Mouse (Mus musculus) hindbrain, embryonic 16.5 days (tissue): ENCODE measurements around the gene Sipa1l1. TPM values are rescaled to one million over a fixed set of nuclear protein-coding genes. Genes with fewer than 3 reads are reported as not detected.

ENCODE experiments used
- ATAC-seq: fragments of 200-750 bp; cut with Nextera tagmentation; 2 replicates; pipeline ENCODE4 v1.8.0; 2017; ENCODE audit warnings: moderate TSS enrichment, moderate library complexity
- H3K27ac ChIP-seq: fragments of 300-500 bp; sonication (generic); 2 replicates; pipeline ENCODE4 v1.5.1; 2014; ENCODE audit warnings: low read depth, mild to moderate bottlenecking, control low read depth, low read length, moderate library complexity
- H3K27me3 ChIP-seq: fragments of 300-500 bp; sonication (generic); replicated peaks from 2 replicates; pipeline ENCODE4 v1.6.1; 2014; ENCODE audit warnings: low read length; ENCODE audit not compliant: control insufficient read depth, insufficient read depth
- H3K36me3 ChIP-seq: fragments of 300-500 bp; sonication (generic); 2 replicates; pipeline ENCODE4 v1.6.1; 2014; ENCODE audit warnings: mild to moderate bottlenecking, low read length, moderate library complexity, mixed read lengths; ENCODE audit not compliant: control insufficient read depth, insufficient read depth
- H3K4me1 ChIP-seq: fragments of 300-500 bp; sonication (generic); 2 replicates; pipeline ENCODE4 v1.6.1; 2014; ENCODE audit warnings: low read depth, low read length; ENCODE audit not compliant: control insufficient read depth, insufficient read depth
- H3K4me2 ChIP-seq: fragments of 300-500 bp; sonication (generic); 2 replicates; pipeline ENCODE4 v1.6.1; 2014; ENCODE audit warnings: mild to moderate bottlenecking, low read length, control low read depth, moderate library complexity
- H3K4me3 ChIP-seq: fragments of 300-500 bp; sonication (generic); 2 replicates; pipeline ENCODE4 v1.5.1; 2014; ENCODE audit warnings: mild to moderate bottlenecking, low read length, control low read depth, moderate library complexity
- H3K9ac ChIP-seq: fragments of 300-500 bp; sonication (generic); 2 replicates; pipeline ENCODE4 v1.6.1; 2014; ENCODE audit warnings: low read depth, mild to moderate bottlenecking, control low read depth, low read length, moderate library complexity
- H3K9me3 ChIP-seq: fragments of 300-500 bp; sonication (generic); 2 replicates; pipeline ENCODE4 v1.6.1; 2014; ENCODE audit warnings: mild to moderate bottlenecking, low read length, moderate library complexity; ENCODE audit not compliant: control insufficient read depth
- WGBS: fragments of 180-500 bp; shearing (Covaris S2); extraction: QIAGEN DNeasy Blood & Tissue Kit; methylation state at CpG from one replicate; pipeline ENCODE4 v1.1.7; 2014; 5-methylcytosine and 5-hydroxymethylcytosine counted together
- polyA plus RNA-seq: library from polyadenylated mRNA; unstranded; fragments of >200 nt; fragmentation: Nextera tagmentation; extraction: Ambion mirVana; gene quantifications from 2 replicates; pipeline ENCODE4 v1.2.1, GENCODE M21; 2015

Sipa1l1 gene
- polyA plus RNA-seq, 1 experiment from 2014 or later: 11.2 TPM

DNA sequence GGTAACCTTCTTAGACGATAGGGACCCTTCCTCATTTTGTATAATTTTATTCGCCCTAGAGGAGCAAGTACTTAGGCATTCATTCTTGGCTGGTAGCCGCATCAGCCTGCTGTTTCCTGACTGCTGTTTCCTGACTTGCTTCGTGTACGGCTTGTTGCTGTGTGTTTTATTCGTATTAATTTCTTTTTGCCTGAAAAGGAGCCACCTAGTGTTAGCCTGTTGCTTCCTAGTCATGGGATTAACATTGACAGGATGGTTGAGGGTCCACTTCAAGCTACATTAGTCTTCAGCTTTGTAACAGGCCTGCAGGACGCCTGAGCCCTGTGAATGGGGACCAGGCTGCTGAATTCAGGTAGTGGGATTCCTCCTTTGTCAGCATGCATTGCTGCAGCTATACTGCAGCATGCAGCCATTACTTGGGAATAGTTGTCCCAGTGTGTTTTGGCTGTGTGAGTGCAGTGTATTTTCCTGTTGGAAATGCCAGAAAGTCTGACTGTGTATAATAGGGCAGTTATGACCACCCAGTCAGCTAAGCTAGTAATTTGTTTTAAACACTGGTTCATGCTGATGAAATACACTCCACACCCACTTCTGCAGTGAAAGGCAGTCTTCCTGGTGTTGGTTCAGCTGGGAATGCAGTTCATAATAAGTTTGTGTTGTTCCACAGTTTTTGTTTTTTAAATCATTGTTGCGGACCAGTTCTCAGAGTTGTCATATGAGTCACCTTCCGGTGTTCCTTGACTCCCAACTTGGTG is 19.4 kb downstream of the Sipa1l1 start:
- H3K27ac ChIP-seq: no peak overlapping the region; the same call in 1 of the 2 replicates
- no peaks in the 10 kb centered on the region for H3K36me3 ChIP-seq
- H3K4me3 ChIP-seq: no peak overlapping the region
- peaks cover 3% of the 10 kb centered on the region; the same call in 1 of the 2 replicates for H3K4me1 ChIP-seq
- ATAC-seq: no peak
- no peak overlapping the region for H3K4me2 ChIP-seq
- no peak overlapping the region for H3K9ac ChIP-seq
- WGBS: 57% methylated on average over 9 of the region's 9 CpGs
- H3K9me3 ChIP-seq: no peaks in the 10 kb centered on the region
- no peaks in the 10 kb centered on the region; the same call in 1 of the 2 replicates for H3K27me3 ChIP-seq

DNA sequence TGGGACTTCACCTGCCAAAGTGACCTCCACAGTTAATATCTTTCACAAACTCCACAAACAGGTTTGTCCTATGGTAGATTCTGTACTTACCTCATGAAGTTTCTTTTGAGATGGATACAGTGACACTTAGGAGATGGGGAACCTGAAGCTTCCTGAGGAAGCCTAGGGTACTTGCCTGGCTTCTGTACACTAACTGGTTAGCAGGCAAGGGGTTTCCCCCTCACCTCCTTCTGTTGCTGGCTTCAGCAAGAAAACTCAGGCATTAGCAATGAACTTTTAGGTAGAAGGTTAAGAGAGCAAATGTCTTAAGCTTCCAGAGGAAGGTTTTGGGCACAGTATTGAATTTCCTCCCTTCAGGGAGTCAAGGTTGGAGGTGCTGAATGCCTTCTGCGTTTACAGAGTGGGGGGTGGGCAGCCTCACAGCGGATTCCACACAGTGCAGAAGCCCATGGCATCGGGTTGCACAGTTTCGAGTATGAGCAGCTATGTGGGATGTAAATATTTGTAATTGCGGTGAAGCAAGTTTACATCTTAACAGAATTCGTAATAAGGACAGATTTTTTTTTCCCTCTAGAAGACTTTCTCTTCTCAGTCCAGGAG is 20.1 kb downstream of the Sipa1l1 start:
- Histone ChIP-seq H3K9me3 (no peaks in the 10 kb centered on the region), H3K4me3 (no peak overlapping the region), H3K27ac (no peak overlapping the region), H3K27me3 (no peaks in the 10 kb centered on the region; the same call in 1 of the 2 replicates), H3K4me1 (peaks cover 3% of the 10 kb centered on the region; the same call in 1 of the 2 replicates), H3K4me2 (no peak overlapping the region), H3K36me3 (no peaks in the 10 kb centered on the region), H3K9ac (no peak overlapping the region)
- 52% methylated on average over 6 of the region's 6 CpGs for WGBS
- ATAC-seq: no peak

DNA sequence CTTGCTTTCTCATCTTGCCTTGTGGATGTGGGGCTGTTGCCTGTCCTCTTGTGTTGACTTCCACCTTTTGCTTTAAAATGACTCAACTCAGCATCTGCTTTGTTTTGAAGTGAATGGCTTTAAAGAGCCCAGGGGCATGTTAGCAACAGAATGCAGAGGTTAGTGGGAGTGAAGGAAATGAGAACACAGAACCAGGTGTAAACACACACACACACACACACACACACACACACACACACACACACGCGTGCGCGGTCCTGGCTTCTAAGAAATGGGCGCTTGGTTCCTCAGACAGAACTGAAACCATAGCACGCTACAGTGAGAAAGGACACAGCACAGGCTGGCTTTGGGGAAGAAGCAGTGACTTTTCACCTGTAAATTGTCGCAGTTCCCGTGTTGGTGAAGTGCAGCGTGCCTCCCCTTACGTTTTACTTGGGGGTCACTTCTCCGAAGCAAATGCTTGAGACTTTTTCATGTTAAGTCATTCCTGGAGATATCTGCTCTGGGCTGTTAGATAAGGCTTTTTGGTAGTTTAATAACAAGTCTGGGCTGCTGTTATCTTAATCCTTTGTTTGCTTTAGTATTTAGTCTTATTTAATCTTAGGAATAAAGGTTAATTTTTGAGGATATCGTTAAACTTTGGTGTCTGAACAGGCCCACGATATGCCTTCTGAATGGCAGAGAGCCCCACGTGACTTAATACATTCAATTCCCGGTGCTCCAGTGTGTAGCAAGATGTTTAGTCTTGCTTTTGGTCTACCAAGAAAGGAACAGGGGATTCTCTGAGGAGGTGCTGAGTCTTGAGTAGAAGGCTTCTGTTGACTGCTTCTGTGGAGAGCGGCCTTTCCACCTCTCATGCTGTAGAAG is 20.8 kb downstream of the Sipa1l1 start:
- no peak for ATAC-seq
- Histone ChIP-seq H3K36me3 (no peaks in the 10 kb centered on the region), H3K4me3 (no peak overlapping the region), H3K4me1 (peaks cover 3% of the 10 kb centered on the region; the same call in 1 of the 2 replicates), H3K27me3 (no peaks in the 10 kb centered on the region; the same call in 1 of the 2 replicates), H3K4me2 (no peak overlapping the region), H3K27ac (no peak overlapping the region), H3K9ac (no peak overlapping the region), H3K9me3 (no peaks in the 10 kb centered on the region)
- 89% methylated on average over 16 of the region's 16 CpGs for WGBS

DNA sequence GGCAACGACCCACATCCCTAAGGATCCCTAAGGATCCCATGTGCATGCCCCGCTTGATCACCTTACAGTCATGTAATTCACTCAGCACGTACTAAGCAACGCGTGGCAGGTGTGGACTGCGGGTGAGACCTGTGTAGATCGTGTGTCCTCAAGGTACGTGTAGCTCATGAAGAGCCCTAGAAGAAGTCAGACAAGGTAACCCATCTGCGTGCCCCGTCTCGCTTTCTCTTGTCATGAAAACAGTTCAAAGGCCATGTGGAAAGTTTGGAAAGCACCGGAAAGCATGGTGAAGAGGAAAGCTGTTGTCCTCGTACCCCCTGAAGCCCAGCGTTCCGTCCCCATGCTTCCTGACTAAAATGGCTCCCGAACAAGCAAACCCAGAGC is 21.5 kb downstream of the Sipa1l1 start:
- no peak for ATAC-seq
- WGBS: 94% methylated on average over 16 of the region's 16 CpGs
- Histone ChIP-seq H3K27ac (no peak overlapping the region), H3K4me2 (no peak overlapping the region), H3K4me3 (no peak overlapping the region), H3K9ac (no peak overlapping the region), H3K36me3 (no peaks in the 10 kb centered on the region), H3K27me3 (no peaks in the 10 kb centered on the region; the same call in 1 of the 2 replicates), H3K4me1 (peaks cover 3% of the 10 kb centered on the region; the same call in 1 of the 2 replicates), H3K9me3 (no peaks in the 10 kb centered on the region)

DNA sequence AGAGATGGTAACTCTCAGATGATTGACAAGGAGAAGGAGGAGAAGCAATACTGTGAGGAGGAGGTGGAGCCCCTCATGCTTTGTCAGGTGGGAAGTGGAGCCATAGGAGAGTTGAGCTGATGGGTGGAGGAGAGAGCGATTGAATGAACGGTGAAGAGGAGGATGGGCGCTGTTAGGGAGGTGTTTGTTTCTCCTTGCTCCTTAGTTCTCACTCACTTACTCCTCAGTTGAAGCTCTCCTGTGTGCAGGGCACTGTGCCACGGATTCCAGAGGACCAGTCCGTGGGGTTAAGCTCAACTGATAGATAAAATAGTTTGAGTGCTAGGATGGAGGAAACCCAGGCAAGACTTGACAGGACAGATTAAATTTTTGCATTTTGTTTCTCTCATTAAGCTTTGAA is 22.6 kb downstream of the Sipa1l1 start:
- Histone ChIP-seq H3K4me2 (no peak overlapping the region), H3K9me3 (no peaks in the 10 kb centered on the region), H3K4me1 (peaks cover 3% of the 10 kb centered on the region), H3K4me3 (no peak overlapping the region), H3K27ac (no peak overlapping the region), H3K27me3 (no peaks in the 10 kb centered on the region; the same call in 1 of the 2 replicates), H3K9ac (no peak overlapping the region), H3K36me3 (no peaks in the 10 kb centered on the region)
- WGBS: 91% methylated on average over 5 of the region's 5 CpGs
- no peak for ATAC-seq

DNA sequence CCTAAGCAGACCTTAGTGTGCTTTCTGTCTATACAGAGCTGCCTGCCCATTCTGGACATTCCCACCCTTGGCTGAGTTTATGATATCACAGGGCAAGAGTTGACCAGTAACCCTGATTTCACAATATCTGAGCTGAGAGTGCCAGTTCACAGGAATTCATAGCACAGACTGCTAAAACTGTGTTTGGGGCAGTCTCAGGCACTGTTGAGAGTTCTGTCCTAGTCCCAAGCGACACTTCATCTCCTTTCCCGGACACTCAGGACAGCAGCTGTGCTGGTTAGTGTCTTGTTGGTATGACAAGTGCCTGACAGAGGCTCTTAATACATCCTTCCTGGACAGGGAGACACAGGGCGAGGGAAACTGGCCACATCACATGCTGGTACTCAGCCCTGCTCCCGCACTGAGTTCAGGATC is 23.5 kb downstream of the Sipa1l1 start:
- H3K27ac ChIP-seq: no peak overlapping the region
- 83% methylated on average over 4 of the region's 4 CpGs for WGBS
- H3K27me3 ChIP-seq: no peaks in the 10 kb centered on the region; the same call in 1 of the 2 replicates
- H3K36me3 ChIP-seq: no peaks in the 10 kb centered on the region
- H3K9me3 ChIP-seq: no peaks in the 10 kb centered on the region
- peaks cover 3% of the 10 kb centered on the region for H3K4me1 ChIP-seq
- H3K4me2 ChIP-seq: no peak overlapping the region
- no peak overlapping the region for H3K9ac ChIP-seq
- no peak for ATAC-seq
- H3K4me3 ChIP-seq: no peak overlapping the region

DNA sequence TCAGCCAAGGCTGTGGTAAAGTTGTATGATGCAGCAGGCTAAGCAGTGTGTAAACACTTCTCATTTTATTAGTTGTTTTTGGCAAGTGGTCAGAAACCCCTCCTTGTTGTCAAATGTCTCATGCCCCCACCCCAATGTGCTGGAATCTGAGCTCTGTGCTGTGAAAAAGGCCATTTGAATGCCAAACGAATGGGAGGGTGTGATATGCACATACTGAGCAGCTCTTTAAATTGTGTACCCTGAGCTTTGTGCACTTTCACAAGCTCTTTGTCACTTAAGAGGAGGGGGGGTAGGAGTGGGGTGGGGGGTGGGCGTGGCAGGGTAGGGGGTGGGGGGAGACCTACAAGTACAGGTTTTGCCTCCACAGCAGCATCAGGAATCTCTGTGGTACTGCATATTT is 24.4 kb downstream of the Sipa1l1 start:
- H3K9me3 ChIP-seq: no peaks in the 10 kb centered on the region
- H3K27me3 ChIP-seq: no peaks in the 10 kb centered on the region; the same call in 1 of the 2 replicates
- ATAC-seq: no peak
- H3K27ac ChIP-seq: no peak overlapping the region
- no peak overlapping the region for H3K4me3 ChIP-seq
- no peaks in the 10 kb centered on the region for H3K36me3 ChIP-seq
- H3K4me2 ChIP-seq: no peak overlapping the region
- H3K4me1 ChIP-seq: peaks cover under 1% of the 10 kb centered on the region
- 48% methylated on average over 2 of the region's 2 CpGs for WGBS
- H3K9ac ChIP-seq: no peak overlapping the region

DNA sequence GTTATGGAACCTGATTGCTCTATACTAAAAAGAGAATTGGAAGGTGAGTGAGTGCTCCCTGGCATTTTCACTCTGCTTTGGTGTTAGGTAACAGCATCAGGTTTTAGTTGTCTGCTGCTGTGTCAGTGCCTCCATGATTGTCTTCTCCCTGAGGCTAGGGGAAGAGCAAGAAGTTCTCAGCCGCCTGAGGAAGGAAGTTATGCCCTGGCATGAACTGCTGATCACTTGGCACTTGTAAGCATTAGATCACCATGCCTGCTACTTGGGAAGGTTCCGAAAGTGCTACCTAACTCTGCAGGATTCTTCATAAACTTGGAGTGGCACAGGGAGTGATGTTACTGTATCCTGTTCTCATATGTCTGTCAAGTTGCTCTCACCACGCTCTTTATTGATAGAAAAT is 25.8 kb downstream of the Sipa1l1 start:
- Histone ChIP-seq H3K9ac (no peak overlapping the region), H3K4me3 (no peak overlapping the region), H3K9me3 (no peaks in the 10 kb centered on the region), H3K4me1 (no peaks in the 10 kb centered on the region; the same call in 1 of the 2 replicates), H3K4me2 (no peak overlapping the region), H3K27ac (no peak overlapping the region), H3K27me3 (no peaks in the 10 kb centered on the region; the same call in 1 of the 2 replicates), H3K36me3 (no peaks in the 10 kb centered on the region)
- ATAC-seq: no peak
- WGBS: 92% methylated on average over 3 of the region's 3 CpGs

DNA sequence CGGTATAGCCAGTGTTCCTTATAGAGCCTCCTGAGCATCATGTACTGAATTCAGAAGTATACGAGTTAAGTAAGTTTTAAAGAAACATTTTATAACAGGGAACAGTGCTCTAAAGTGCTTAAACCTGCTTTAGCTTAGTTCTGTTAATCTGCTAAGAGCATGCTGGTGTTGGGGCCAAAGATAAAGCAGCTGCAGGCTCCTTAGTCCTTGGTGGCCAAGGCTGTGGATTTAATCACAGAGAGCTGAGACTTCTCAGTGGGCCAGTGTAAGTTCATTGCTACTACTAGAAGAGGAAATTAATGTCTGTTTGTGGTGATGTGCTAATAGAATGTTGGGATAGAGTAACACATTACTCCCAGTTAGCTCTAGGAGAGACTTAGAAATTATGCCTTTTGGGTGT is 27.1 kb downstream of the Sipa1l1 start:
- Histone ChIP-seq H3K9me3 (no peaks in the 10 kb centered on the region), H3K9ac (no peak overlapping the region), H3K27me3 (no peaks in the 10 kb centered on the region), H3K4me3 (no peak overlapping the region), H3K27ac (no peak overlapping the region), H3K4me1 (no peaks in the 10 kb centered on the region; the same call in 1 of the 2 replicates), H3K4me2 (no peak overlapping the region), H3K36me3 (no peaks in the 10 kb centered on the region)
- WGBS: 91% methylated on average over 2 of the region's 2 CpGs
- ATAC-seq: no peak
